Mouse (Mus musculus) liver, postnatal 0 days (tissue): ENCODE data around the gene St3gal5. TPM values are rescaled to one million over a fixed set of nuclear protein-coding genes. Genes with fewer than 3 reads are reported as not detected.

Source experiments
- ATAC-seq: fragments of 200-750 bp; cut with Nextera tagmentation; 2 replicates; pipeline ENCODE4 v1.8.0; 2017; ENCODE audit warnings: mild to moderate bottlenecking, moderate library complexity
- DNase-seq: peaks from one replicate; pipeline ENCODE4 v3.0.0-alpha.2; 2016
- H3K27ac ChIP-seq: fragments of 300-500 bp; sonication (generic); 2 replicates; pipeline ENCODE4 v1.5.1; 2014; ENCODE audit warnings: antibody characterized with exemption, moderate library complexity, mild to moderate bottlenecking, low read depth
- H3K27me3 ChIP-seq: fragments of 300-500 bp; sonication (generic); 2 replicates; pipeline ENCODE4 v1.6.1; 2014; ENCODE audit warnings: low read length, control low read depth, mixed read lengths; ENCODE audit not compliant: insufficient read depth
- H3K36me3 ChIP-seq: fragments of 300-500 bp; sonication (generic); replicated peaks from 2 replicates; pipeline ENCODE4 v1.6.1; 2014; ENCODE audit warnings: mild to moderate bottlenecking, control low read depth, low read length, moderate library complexity, mixed read lengths; ENCODE audit not compliant: insufficient read depth
- H3K4me1 ChIP-seq: fragments of 300-500 bp; sonication (generic); 2 replicates; pipeline ENCODE4 v1.6.1; 2014; ENCODE audit warnings: antibody characterized with exemption, mild to moderate bottlenecking, control low read depth; ENCODE audit not compliant: insufficient read depth
- H3K4me2 ChIP-seq: fragments of 300-500 bp; sonication (generic); 2 replicates; pipeline ENCODE4 v1.6.1; 2014; ENCODE audit warnings: low read depth, mild to moderate bottlenecking, low read length, moderate library complexity, mixed read lengths
- H3K4me3 ChIP-seq: fragments of 300-500 bp; sonication (generic); 2 replicates; pipeline ENCODE4 v1.5.1; 2014; ENCODE audit warnings: low read depth, low read length
- H3K9ac ChIP-seq: fragments of 300-500 bp; sonication (generic); replicated peaks from 2 replicates; pipeline ENCODE4 v1.6.1; 2014; ENCODE audit warnings: mild to moderate bottlenecking, moderate library complexity
- H3K9me3 ChIP-seq: fragments of 300-500 bp; sonication (generic); 2 replicates; pipeline ENCODE4 v1.6.1; 2016; ENCODE audit warnings: mild to moderate bottlenecking, control low read depth, low read length, mixed read lengths
- CTCF ChIP-seq: sonication (generic); IDR thresholded peaks from 2 replicates; pipeline ENCODE4 v1.5.1; 2016; ENCODE audit warnings: antibody characterized with exemption, low read depth
- EP300 ChIP-seq: IDR thresholded peaks from 2 replicates; pipeline ENCODE4 v1.6.1; 2016; ENCODE audit warnings: antibody characterized with exemption, low read depth, mild to moderate bottlenecking
- WGBS: fragments of 180-500 bp; shearing (Covaris S2); extraction: QIAGEN DNeasy Blood & Tissue Kit; methylation state at CpG from one replicate; pipeline ENCODE4 v1.1.7; 2014; ENCODE audit not compliant: insufficient replicate concordance; 5-methylcytosine and 5-hydroxymethylcytosine counted together
- polyA plus RNA-seq: library from polyadenylated mRNA; unstranded; fragments of >200 nt; fragmentation: Nextera tagmentation; extraction: Ambion mirVana; gene quantifications from 2 replicates; pipeline ENCODE4 v1.2.1, GENCODE M21; 2015

Gene St3gal5
- polyA plus RNA-seq, 1 experiment from 2014 or later: 212 TPM

- no peak for DNase-seq
- Histone ChIP-seq H3K9ac (peak overlapping the region; percentile 11), H3K36me3 (peaks cover 79% of the 10 kb centered on the region), H3K4me2 (peak overlapping the region; percentile 38), H3K4me3 (no peak overlapping the region), H3K4me1 (peaks cover 42% of the 10 kb centered on the region), H3K9me3 (no peaks in the 10 kb centered on the region), H3K27me3 (no peaks in the 10 kb centered on the region), H3K27ac (peak overlapping the region; percentile 83)
- peak; percentile 25; the same call in 1 of the 2 replicates for ATAC-seq
- TF ChIP-seq EP300 (no peak), CTCF (no peak)
- 69% methylated on average over 9 of the region's 9 CpGs for WGBS
Measured at GRCm38 (mm10) chr6:72139508-72140193, 42.3 kb downstream of the St3gal5 start.

- peaks cover 79% of the 10 kb centered on the region for H3K36me3 ChIP-seq
- peak; percentile 48 for ATAC-seq
- 26% methylated on average over 8 of the region's 8 CpGs for WGBS
- TF ChIP-seq EP300 (no peak; the same call in 1 of the 2 replicates), CTCF (peak; percentile 15; the same call in 1 of the 2 replicates)
- H3K9ac ChIP-seq: peak overlapping the region; percentile 11; the same call in 1 of the 2 replicates
- H3K4me2 ChIP-seq: peak overlapping the region; percentile 38; the same call in 1 of the 2 replicates
- no peaks in the 10 kb centered on the region for H3K27me3 ChIP-seq
- H3K4me1 ChIP-seq: peaks cover 34% of the 10 kb centered on the region
- no peak overlapping the region for H3K4me3 ChIP-seq
- H3K9me3 ChIP-seq: no peaks in the 10 kb centered on the region
- H3K27ac ChIP-seq: peak overlapping the region; percentile 83
- DNase-seq: peak; percentile 59
Measured at GRCm38 (mm10) chr6:72140371-72140770, 43.0 kb downstream of the St3gal5 start.

- Histone ChIP-seq H3K4me2 (no peak overlapping the region), H3K27me3 (no peaks in the 10 kb centered on the region), H3K27ac (peak overlapping the region; percentile 83), H3K9ac (no peak overlapping the region), H3K4me3 (no peak overlapping the region), H3K36me3 (peaks cover 76% of the 10 kb centered on the region), H3K9me3 (no peaks in the 10 kb centered on the region), H3K4me1 (peaks cover 26% of the 10 kb centered on the region)
- TF ChIP-seq CTCF (no peak), EP300 (no peak)
- ATAC-seq: peak; percentile 40
- DNase-seq: no peak
- 61% methylated on average over 10 of the region's 10 CpGs for WGBS
Measured at GRCm38 (mm10) chr6:72141191-72141590, 43.8 kb downstream of the St3gal5 start.

- DNase-seq (no peak), ATAC-seq (peak; percentile 16; the same call in 1 of the 2 replicates)
- peaks cover 26% of the 10 kb centered on the region for H3K4me1 ChIP-seq
- WGBS: 96% methylated on average over 4 of the region's 4 CpGs
- no peak overlapping the region for H3K9ac ChIP-seq
- H3K27me3 ChIP-seq: no peaks in the 10 kb centered on the region
- no peak overlapping the region for H3K4me3 ChIP-seq
- H3K4me2 ChIP-seq: no peak overlapping the region
- TF ChIP-seq CTCF: no peak
- TF ChIP-seq EP300: no peak
- no peaks in the 10 kb centered on the region for H3K9me3 ChIP-seq
- H3K27ac ChIP-seq: 0 out of 2 replicates have a peak overlapping the region, but pooled peaks have one; percentile 3
- H3K36me3 ChIP-seq: peaks cover 77% of the 10 kb centered on the region
Measured at GRCm38 (mm10) chr6:72142561-72142960, 45.2 kb downstream of the St3gal5 start.

GRCm38 (mm10) chr6:72144353-72144752 lies 47.0 kb downstream of the St3gal5 start:
- DNase-seq (no peak), ATAC-seq (no peak)
- WGBS: 95% methylated on average over 7 of the region's 7 CpGs
- no peak overlapping the region; the same call in 1 of the 2 replicates for H3K9ac ChIP-seq
- TF ChIP-seq CTCF: no peak
- TF ChIP-seq EP300: no peak
- H3K9me3 ChIP-seq: peaks cover 4% of the 10 kb centered on the region
- H3K4me1 ChIP-seq: peaks cover 26% of the 10 kb centered on the region
- peaks cover 95% of the 10 kb centered on the region for H3K36me3 ChIP-seq
- H3K27me3 ChIP-seq: no peaks in the 10 kb centered on the region
- H3K4me2 ChIP-seq: no peak overlapping the region
- no peak overlapping the region for H3K27ac ChIP-seq
- no peak overlapping the region for H3K4me3 ChIP-seq

- Histone ChIP-seq H3K27ac (no peak overlapping the region), H3K36me3 (peaks cover 96% of the 10 kb centered on the region), H3K4me1 (0 out of 2 replicates have a peak, but pooled peaks cover 4% of the 10 kb centered on the region), H3K27me3 (no peaks in the 10 kb centered on the region), H3K9ac (no peak overlapping the region), H3K9me3 (peaks cover 10% of the 10 kb centered on the region), H3K4me2 (no peak overlapping the region), H3K4me3 (no peak overlapping the region)
- WGBS: 98% methylated on average over 14 of the region's 14 CpGs
- no peak for TF ChIP-seq EP300
- TF ChIP-seq CTCF: no peak
- ATAC-seq (no peak), DNase-seq (no peak)
Measured at GRCm38 (mm10) chr6:72146803-72147202, 49.4 kb downstream of the St3gal5 start.
